Mouse (Mus musculus): ENCODE results near the gene Amotl2. TPM values are rescaled to one million over a fixed set of nuclear protein-coding genes. Genes with fewer than 3 reads are reported as not detected.

The Amotl2 gene
- polyA plus RNA-seq, 1 experiment from 2014 or later = 76.7 TPM

DNA sequence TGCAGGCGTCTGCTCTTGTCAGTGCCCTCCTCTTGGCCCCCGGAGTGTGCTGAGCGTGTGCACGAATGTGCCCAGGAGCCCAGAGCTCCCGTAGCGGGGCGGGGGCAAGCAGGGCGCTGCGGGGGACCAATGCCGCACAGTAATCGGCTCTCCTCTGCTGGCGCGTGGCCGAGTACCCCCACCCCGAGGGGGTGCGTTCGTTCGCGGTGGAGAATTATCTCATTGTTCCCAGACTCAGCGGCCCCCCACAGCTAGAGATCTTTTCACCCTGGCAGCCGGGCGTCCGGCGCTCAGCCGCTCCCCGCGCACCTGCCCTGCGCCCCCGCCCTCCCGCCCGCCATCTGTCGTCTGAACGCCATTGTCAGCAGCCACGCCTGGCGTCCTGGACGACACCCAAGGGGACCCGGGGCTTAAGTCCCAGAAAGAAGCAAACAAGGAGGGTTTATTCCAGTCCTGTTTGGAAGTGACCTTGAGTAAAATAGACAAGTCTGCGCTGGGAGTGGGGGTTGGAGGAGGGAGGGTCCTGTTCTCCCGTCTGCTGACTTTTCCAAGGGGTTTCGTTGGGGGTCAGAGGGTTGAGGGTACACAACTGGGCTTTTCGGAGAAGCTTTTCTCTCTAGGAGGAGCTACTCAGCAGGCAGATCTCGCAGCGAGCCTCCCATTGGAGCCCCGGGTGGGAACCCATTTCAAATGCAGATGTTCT lies 26.4 kb upstream of the Amotl2 start:
- Histone ChIP-seq H3K4me2 (ENCODE audit: low read depth) (peak overlapping the region; percentile 74), H3K36me3 (ENCODE audit: control insufficient read depth, insufficient read depth, low read length) (no peaks in the 10 kb centered on the region), H3K4me3 (ENCODE audit: low read depth, low read length) (peak overlapping the region; percentile 40), H3K27me3 (ENCODE audit: control insufficient read depth, insufficient read depth, low read length) (no peaks in the 10 kb centered on the region), H3K27ac (ENCODE audit: low read depth, low read length) (peak overlapping the region; percentile 94), H3K9me3 (ENCODE audit: control insufficient read depth, low read length) (no peaks in the 10 kb centered on the region), H3K9ac (ENCODE audit: low read length) (peak overlapping the region; percentile 65), H3K4me1 (ENCODE audit: control insufficient read depth, insufficient read depth, low read length) (peaks cover 24% of the 10 kb centered on the region)
- under 1% methylated on average over 44 of the region's 44 CpGs for WGBS
- peak; percentile 92 for ATAC-seq (ENCODE audit: insufficient read depth, low FRiP score, low TSS enrichment)
- DNase-seq (ENCODE audit: low spot score) = peak; percentile 86

DNA sequence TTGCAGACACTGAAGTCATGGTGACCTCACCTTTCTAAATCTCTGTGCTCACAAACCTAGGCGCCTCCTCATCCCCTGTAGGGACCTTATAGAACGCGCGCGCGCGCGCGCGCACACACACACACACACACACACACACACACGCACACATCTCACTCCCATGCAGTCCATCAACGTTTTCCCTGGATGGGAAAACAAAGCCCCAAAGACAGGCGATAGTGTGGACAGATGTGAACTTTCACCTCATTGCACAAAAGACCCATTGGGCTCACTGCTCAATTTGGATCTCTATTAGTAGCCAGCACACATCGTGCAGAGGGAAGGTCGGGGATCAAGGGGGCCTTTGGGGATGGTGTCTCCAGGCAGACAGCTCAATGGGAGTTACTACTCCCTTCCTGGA lies 25.6 kb upstream of the Amotl2 start:
- ATAC-seq (ENCODE audit: insufficient read depth, low FRiP score, low TSS enrichment) = peak; percentile 25; the same call in 1 of the 2 replicates
- peak; percentile 71 for DNase-seq (ENCODE audit: low spot score)
- 1% methylated on average over 15 of the region's 15 CpGs for WGBS
- Histone ChIP-seq H3K4me3 (ENCODE audit: low read depth, low read length) (peak overlapping the region; percentile 40), H3K36me3 (ENCODE audit: control insufficient read depth, insufficient read depth, low read length) (no peaks in the 10 kb centered on the region), H3K4me2 (ENCODE audit: low read depth) (peak overlapping the region; percentile 74), H3K27ac (ENCODE audit: low read depth, low read length) (peak overlapping the region; percentile 94), H3K9ac (ENCODE audit: low read length) (peak overlapping the region; percentile 65), H3K9me3 (ENCODE audit: control insufficient read depth, low read length) (no peaks in the 10 kb centered on the region), H3K27me3 (ENCODE audit: control insufficient read depth, insufficient read depth, low read length) (no peaks in the 10 kb centered on the region), H3K4me1 (ENCODE audit: control insufficient read depth, insufficient read depth, low read length) (peaks cover 24% of the 10 kb centered on the region)

DNA sequence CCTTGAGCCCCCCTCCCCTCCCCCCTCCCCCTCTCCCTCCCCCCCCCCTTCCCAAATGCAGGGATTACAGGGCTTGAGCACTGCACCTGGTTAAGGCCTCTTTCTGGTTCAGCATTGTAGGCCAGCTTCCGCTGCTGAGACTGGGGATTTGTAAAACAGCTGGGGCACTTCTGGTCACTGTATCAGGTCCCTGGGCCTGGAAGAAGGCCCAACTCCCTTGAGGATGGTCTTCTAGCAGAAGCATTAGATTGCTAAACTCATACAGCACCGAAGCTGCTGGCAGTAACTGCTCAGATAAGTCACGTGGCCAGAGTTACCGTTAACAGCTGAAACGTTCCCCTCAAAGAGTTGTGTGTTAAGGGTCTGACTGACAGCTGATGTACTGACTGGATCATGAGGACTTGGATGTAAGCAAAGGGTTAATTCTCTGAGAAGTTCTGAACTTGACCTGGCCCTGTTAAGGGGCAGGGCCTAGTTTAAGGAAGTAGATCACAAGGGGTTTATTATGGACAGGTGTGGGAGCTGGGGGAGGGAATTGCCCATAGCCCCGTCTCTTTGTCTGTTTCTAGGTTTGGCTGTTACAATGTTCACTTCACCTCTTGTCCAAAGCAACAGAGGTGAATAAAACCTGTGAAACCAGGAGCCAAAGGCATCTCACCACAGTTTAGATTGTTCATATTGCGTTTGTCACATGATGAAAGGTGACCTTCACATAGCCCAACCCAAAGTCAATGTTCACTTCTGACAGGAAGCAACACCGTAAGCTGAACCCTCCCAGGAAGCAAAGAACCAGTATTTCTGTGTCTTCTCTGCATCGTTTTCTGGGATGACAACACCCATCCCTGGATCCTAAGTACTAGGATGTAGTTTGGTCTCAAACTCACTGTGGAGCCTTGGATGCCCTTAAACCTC lies 23.7 kb upstream of the Amotl2 start:
- WGBS = 51% methylated on average over 9 of the region's 9 CpGs
- H3K27me3 ChIP-seq (ENCODE audit: control insufficient read depth, insufficient read depth, low read length) = no peaks in the 10 kb centered on the region
- no peak overlapping the region for H3K9ac ChIP-seq (ENCODE audit: low read length)
- no peak overlapping the region for H3K4me2 ChIP-seq (ENCODE audit: low read depth)
- DNase-seq (ENCODE audit: low spot score) (no peak), ATAC-seq (ENCODE audit: insufficient read depth, low FRiP score, low TSS enrichment) (no peak)
- peak overlapping the region; percentile 94; the same call in 1 of the 2 replicates for H3K27ac ChIP-seq (ENCODE audit: low read depth, low read length)
- H3K9me3 ChIP-seq (ENCODE audit: control insufficient read depth, low read length) = no peaks in the 10 kb centered on the region
- H3K4me3 ChIP-seq (ENCODE audit: low read depth, low read length) = no peak overlapping the region
- peaks cover 24% of the 10 kb centered on the region for H3K4me1 ChIP-seq (ENCODE audit: control insufficient read depth, insufficient read depth, low read length)
- H3K36me3 ChIP-seq (ENCODE audit: control insufficient read depth, insufficient read depth, low read length) = no peaks in the 10 kb centered on the region

DNA sequence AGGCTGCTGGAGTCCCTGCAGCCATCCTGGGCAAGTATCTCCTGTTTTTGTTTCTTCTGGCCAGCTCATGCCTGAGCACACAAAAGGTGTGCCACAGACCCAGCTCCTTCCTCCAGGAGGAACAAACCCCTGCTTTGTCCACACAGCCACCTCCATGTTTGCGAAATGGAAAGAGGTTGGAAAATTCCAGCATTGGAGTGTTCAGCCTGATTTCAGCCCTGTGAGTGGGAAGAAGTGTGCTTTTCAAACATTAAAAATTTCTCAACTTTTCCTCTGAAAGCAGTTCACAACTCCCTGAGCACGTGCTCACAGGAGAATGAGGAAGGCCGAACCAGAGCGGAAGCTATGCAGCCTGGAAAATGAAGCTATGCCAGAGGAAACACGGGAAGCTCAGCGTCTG lies 15.4 kb upstream of the Amotl2 start:
- Histone ChIP-seq H3K36me3 (ENCODE audit: control insufficient read depth, insufficient read depth, low read length) (no peaks in the 10 kb centered on the region), H3K9ac (ENCODE audit: low read length) (no peak overlapping the region), H3K4me1 (ENCODE audit: control insufficient read depth, insufficient read depth, low read length) (no peaks in the 10 kb centered on the region), H3K27me3 (ENCODE audit: control insufficient read depth, insufficient read depth, low read length) (no peaks in the 10 kb centered on the region), H3K9me3 (ENCODE audit: control insufficient read depth, low read length) (no peaks in the 10 kb centered on the region), H3K4me3 (ENCODE audit: low read depth, low read length) (no peak overlapping the region), H3K4me2 (ENCODE audit: low read depth) (no peak overlapping the region), H3K27ac (ENCODE audit: low read depth, low read length) (no peak overlapping the region)
- 92% methylated on average over 6 of the region's 6 CpGs for WGBS
- no peak for DNase-seq (ENCODE audit: low spot score)
- no peak for ATAC-seq (ENCODE audit: insufficient read depth, low FRiP score, low TSS enrichment)

DNA sequence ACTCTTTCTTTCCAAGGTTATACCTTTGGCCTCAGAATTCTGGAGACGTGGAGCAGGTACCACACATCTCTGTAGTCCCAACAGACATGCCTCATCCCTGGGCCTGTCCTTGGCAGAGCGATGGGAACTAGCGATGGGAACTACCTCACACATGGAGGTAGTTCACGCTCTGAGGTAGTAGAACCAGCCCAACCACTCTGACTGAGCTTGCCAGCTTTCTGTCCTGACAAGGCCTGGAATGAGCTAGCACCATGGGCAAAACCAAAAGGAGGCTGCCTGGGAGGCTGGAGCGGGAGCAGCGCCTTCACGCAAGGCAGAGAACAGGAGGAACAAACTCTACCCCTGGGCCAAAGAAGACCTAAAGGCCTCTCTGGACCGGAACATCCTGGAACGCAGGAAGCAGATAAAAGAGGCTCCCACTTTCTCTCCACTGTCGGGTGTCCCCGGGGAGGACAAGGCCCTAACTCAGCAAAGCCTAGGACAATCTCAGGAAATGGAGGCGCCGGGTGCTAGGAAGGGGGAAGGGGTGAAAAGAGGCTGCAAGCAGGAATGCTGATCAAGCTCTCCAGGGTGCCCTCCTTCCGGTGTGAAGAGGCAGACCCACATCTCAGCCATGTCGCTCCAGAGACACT lies 6.9 kb upstream of the Amotl2 start:
- 69% methylated on average over 15 of the region's 15 CpGs for WGBS
- Histone ChIP-seq H3K27me3 (ENCODE audit: control insufficient read depth, insufficient read depth, low read length) (no peaks in the 10 kb centered on the region), H3K9ac (ENCODE audit: low read length) (no peak overlapping the region), H3K4me1 (ENCODE audit: control insufficient read depth, insufficient read depth, low read length) (0 out of 2 replicates have a peak, but pooled peaks cover 2% of the 10 kb centered on the region), H3K27ac (ENCODE audit: low read depth, low read length) (no peak overlapping the region), H3K36me3 (ENCODE audit: control insufficient read depth, insufficient read depth, low read length) (no peaks in the 10 kb centered on the region), H3K4me3 (ENCODE audit: low read depth, low read length) (no peak overlapping the region), H3K4me2 (ENCODE audit: low read depth) (no peak overlapping the region), H3K9me3 (ENCODE audit: control insufficient read depth, low read length) (no peaks in the 10 kb centered on the region)
- ATAC-seq (ENCODE audit: insufficient read depth, low FRiP score, low TSS enrichment) (no peak), DNase-seq (ENCODE audit: low spot score) (peak; percentile 9)

DNA sequence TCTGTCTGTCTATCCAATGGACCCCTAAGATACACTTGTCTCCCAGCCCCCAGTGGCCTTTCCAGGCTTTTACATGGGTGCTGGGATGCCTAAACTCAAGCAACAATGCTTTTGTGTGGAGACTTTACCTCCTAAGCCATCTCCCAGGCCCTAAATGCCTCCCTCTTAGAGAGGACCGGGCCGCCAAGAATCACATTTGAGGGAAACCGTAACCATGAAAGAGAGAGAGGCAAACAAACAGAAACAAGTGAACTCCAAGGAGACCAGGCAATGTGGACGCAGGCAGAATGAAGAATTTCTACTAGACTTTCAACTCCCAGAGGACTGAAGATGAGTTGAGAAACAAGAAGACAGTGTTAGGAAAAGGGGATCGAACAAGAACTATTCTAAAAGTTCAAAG lies 6.0 kb upstream of the Amotl2 start:
- Histone ChIP-seq H3K4me1 (ENCODE audit: control insufficient read depth, insufficient read depth, low read length) (peaks cover 10% of the 10 kb centered on the region), H3K4me3 (ENCODE audit: low read depth, low read length) (no peak overlapping the region), H3K27me3 (ENCODE audit: control insufficient read depth, insufficient read depth, low read length) (no peaks in the 10 kb centered on the region), H3K27ac (ENCODE audit: low read depth, low read length) (no peak overlapping the region), H3K9ac (ENCODE audit: low read length) (no peak overlapping the region), H3K9me3 (ENCODE audit: control insufficient read depth, low read length) (no peaks in the 10 kb centered on the region), H3K4me2 (ENCODE audit: low read depth) (no peak overlapping the region), H3K36me3 (ENCODE audit: control insufficient read depth, insufficient read depth, low read length) (no peaks in the 10 kb centered on the region)
- DNase-seq (ENCODE audit: low spot score) (peak; percentile 9), ATAC-seq (ENCODE audit: insufficient read depth, low FRiP score, low TSS enrichment) (no peak)
- 72% methylated on average over 5 of the region's 5 CpGs for WGBS

DNA sequence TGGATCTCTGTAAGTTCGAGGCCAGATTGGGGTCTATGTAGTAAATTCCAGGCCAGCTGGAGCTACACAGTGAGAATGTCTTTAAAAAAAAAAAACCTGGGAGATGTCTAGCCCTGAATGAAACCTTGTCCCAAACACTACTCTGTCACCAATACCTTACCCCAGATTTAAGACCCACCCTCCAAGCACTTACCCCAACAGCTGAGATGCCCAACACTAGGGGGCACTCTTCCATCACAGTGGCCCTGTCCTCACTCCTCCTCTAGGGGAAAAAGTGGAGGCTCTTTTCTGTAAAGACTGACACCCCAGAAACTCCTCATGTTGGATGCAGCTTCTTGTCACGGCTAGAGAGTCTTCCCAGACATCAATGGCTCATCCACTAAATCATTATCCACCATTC lies 2.7 kb upstream of the Amotl2 start:
- H3K27ac ChIP-seq (ENCODE audit: low read depth, low read length) = no peak overlapping the region
- peak; percentile 51 for DNase-seq (ENCODE audit: low spot score)
- WGBS = 49% methylated on average over 2 of the region's 2 CpGs

DNA sequence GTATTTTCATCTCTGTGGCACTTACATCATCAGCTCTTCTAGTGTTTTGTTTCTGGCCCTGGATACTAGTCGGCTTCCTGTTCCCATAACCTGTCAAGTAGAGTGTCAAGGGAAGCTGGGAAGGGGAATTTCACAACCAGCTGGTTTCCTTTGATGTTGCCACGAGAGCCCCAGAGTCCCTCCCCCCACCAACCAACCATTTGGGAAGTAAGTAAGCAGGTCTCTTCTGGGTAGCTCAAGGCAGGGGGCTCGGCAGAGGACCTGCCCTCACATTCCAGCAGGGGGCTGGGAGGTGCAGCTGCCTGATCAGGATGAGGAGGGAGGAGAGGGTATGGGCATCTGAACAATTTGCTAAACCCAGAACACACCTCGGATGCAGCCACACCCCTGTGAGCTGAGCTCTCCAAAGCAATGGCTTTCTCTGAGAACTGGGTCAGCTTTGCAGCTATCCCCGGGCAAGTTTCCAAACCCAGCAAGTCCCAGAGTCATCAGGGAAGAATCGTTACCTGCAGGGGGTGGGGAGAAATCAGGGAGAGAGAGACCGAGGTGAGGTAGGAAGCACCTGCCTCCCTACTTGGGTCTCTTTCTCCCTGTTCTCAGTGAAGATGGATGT lies 1.5 kb upstream of the Amotl2 start:
- Histone ChIP-seq H3K9ac (ENCODE audit: low read length) (no peak overlapping the region), H3K9me3 (ENCODE audit: control insufficient read depth, low read length) (no peaks in the 10 kb centered on the region), H3K4me3 (ENCODE audit: low read depth, low read length) (no peak overlapping the region), H3K4me1 (ENCODE audit: control insufficient read depth, insufficient read depth, low read length) (peaks cover 23% of the 10 kb centered on the region), H3K27me3 (ENCODE audit: control insufficient read depth, insufficient read depth, low read length) (no peaks in the 10 kb centered on the region), H3K27ac (ENCODE audit: low read depth, low read length) (no peak overlapping the region), H3K4me2 (ENCODE audit: low read depth) (no peak overlapping the region), H3K36me3 (ENCODE audit: control insufficient read depth, insufficient read depth, low read length) (peaks cover 1% of the 10 kb centered on the region; the same call in 1 of the 2 replicates)
- WGBS = 9% methylated on average over 7 of the region's 7 CpGs
- ATAC-seq (ENCODE audit: insufficient read depth, low FRiP score, low TSS enrichment) (no peak), DNase-seq (ENCODE audit: low spot score) (peak; percentile 36)

More for the DNA sequence above, 2.7 kb upstream of the Amotl2 start:
- Histone ChIP-seq H3K4me2 (ENCODE audit: low read depth) (no peak overlapping the region), H3K36me3 (ENCODE audit: control insufficient read depth, insufficient read depth, low read length) (no peaks in the 10 kb centered on the region), H3K4me3 (ENCODE audit: low read depth, low read length) (no peak overlapping the region), H3K9me3 (ENCODE audit: control insufficient read depth, low read length) (no peaks in the 10 kb centered on the region), H3K9ac (ENCODE audit: low read length) (no peak overlapping the region), H3K4me1 (ENCODE audit: control insufficient read depth, insufficient read depth, low read length) (peaks cover 21% of the 10 kb centered on the region), H3K27me3 (ENCODE audit: control insufficient read depth, insufficient read depth, low read length) (no peaks in the 10 kb centered on the region)
- ATAC-seq (ENCODE audit: insufficient read depth, low FRiP score, low TSS enrichment) = no peak

Data from neural tube, embryonic 11.5 days (tissue).